Mouse (Mus musculus): ENCODE data around the gene Mt2. TPM values are rescaled to one million over a fixed set of nuclear protein-coding genes. Genes with fewer than 3 reads are reported as not detected.

The Mt2 gene
- total and polyA plus RNA-seq, 3 experiments = 4.3 to 212 (median 54.4) TPM

- peaks cover 44% of the 10 kb centered on the region for H3K27me3 ChIP-seq (replicated peaks)
- no peak overlapping the region for H3K4me2 ChIP-seq (ENCODE audit: insufficient read depth, low read depth, poor library complexity, severe bottlenecking)
- in situ Hi-C loops (cut with MboI; ENCODE audit: low pct_ligation_motif_present, low pct_unique_long_range_greater_than_20kb, low sequenced_read_pairs) (loop anchor here (25.0 kb wide), 1 partner anchor 498 kb away; no protein-coding TSS in a partner anchor), dilution Hi-C loops (cut with MboI; ENCODE audit: extremely low pct_ligation_motif_present, extremely low pct_unique_long_range_greater_than_20kb, low sequenced_read_pairs) (no loop called here)
- no peaks in the 10 kb centered on the region for H3K9me3 ChIP-seq (replicated peaks; ENCODE audit: low read length)
- DNase-seq (ENCODE audit: extremely low read depth) = no peak
- no peaks in the 10 kb centered on the region for H3K36me3 ChIP-seq (replicated peaks in 1 of 2; ENCODE audit: control insufficient read depth in 1 of 2, insufficient read depth in 1 of 2, low read length in 1 of 2)
- peak overlapping the region; percentile 80 for H3K27ac ChIP-seq (ENCODE audit: insufficient read depth, low read depth)
- H3K9ac ChIP-seq (ENCODE audit: insufficient read depth, low read depth) = no peak overlapping the region; the same call in 1 of the 2 replicates
- H3K79me2 ChIP-seq (replicated peaks; ENCODE audit: control insufficient read depth, extremely low read depth, insufficient read depth, poor library complexity, severe bottlenecking) = no peaks in the 10 kb centered on the region
- no peak for TF ChIP-seq TBP (conservative IDR thresholded peaks at IDR 0.05; ENCODE audit: low read depth, low read length)
- TF ChIP-seq ELF1 (IDR thresholded peaks at IDR 0.05; ENCODE audit: low read depth, low read length) = no peak
- no peak for TF ChIP-seq POLR2A (IDR thresholded peaks at IDR 0.05; ENCODE audit: low read depth, low read length)
- TF ChIP-seq ZC3H11A (IDR thresholded peaks at IDR 0.05; ENCODE audit: low read depth, low read length) = no peak
- TF ChIP-seq CTCF (conservative IDR thresholded peaks at IDR 0.05 in 1 of 2, IDR thresholded peaks at IDR 0.05 in 1 of 2; ENCODE audit: low read depth in 2 of 2, low read length in 2 of 2) = no peak
- peak; percentile 77 for TF ChIP-seq ZNF384 (IDR thresholded peaks at IDR 0.05; ENCODE audit: low read depth, low read length)
- TF ChIP-seq JUND (conservative IDR thresholded peaks at IDR 0.05; ENCODE audit: low read depth, low read length) = no peak
- no peak for TF ChIP-seq MAFK (IDR thresholded peaks at IDR 0.05; ENCODE audit: insufficient replicate concordance, low read length)
- no peak for TF ChIP-seq IRF4 (IDR thresholded peaks at IDR 0.05; ENCODE audit: low read depth, low read length)
- peaks cover 33 to 50% of the 10 kb centered on the region in 2 experiments for H3K4me1 ChIP-seq (ENCODE audit: control insufficient read depth in 1 of 2, insufficient read depth in 2 of 2)
- H3K4me3 ChIP-seq (replicated peaks in 1 of 3; ENCODE audit: low read depth in 2 of 3, low read length in 2 of 3, poor library complexity in 1 of 3) = no peak overlapping the region
Observed at GRCm38 (mm10) chr8:94185791-94186190, 13.3 kb downstream of the Mt2 start.

DNA sequence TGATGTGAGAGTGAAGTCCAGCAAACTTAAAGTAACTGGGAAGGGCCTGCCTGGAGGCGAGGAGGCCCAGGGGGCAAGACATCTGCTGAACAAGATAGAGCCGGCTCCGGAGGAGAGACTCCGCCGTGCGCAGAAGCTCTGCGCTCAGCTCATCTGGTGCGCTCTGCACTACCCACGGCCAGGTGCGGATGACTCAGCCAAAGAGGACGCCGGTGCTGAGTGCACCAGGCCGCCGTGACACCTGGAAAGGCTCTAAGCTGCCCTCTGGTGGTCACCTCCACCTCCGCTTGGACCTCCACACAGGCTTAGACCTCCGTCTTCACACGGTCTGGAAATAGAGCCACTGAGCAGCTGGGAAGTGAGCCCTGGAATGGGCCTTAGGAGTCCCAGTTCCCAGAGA, 14.1 kb downstream of the Mt2 start:
- in situ Hi-C loops (cut with MboI; ENCODE audit: low pct_ligation_motif_present, low pct_unique_long_range_greater_than_20kb, low sequenced_read_pairs) = loop anchor here (25.0 kb wide), 1 partner anchor 499 kb away; no protein-coding TSS in a partner anchor
- Histone ChIP-seq H3K27ac (ENCODE audit: insufficient read depth, low read depth) (peak overlapping the region; percentile 80), H3K4me1 (ENCODE audit: control insufficient read depth in 1 of 2, insufficient read depth in 2 of 2) (peaks cover 36 to 54% of the 10 kb centered on the region in 2 experiments), H3K9me3 (replicated peaks; ENCODE audit: low read length) (no peaks in the 10 kb centered on the region), H3K27me3 (replicated peaks) (peaks cover 44% of the 10 kb centered on the region), H3K36me3 (replicated peaks in 1 of 2; ENCODE audit: control insufficient read depth in 1 of 2, insufficient read depth in 1 of 2, low read length in 1 of 2) (no peaks in the 10 kb centered on the region), H3K4me3 (replicated peaks in 1 of 3; ENCODE audit: low read depth in 2 of 3, low read length in 2 of 3, poor library complexity in 1 of 3) (peak overlapping the region in 1 of 3 experiments; percentile 5), H3K9ac (ENCODE audit: insufficient read depth, low read depth) (peak overlapping the region; percentile 52), H3K4me2 (ENCODE audit: insufficient read depth, low read depth, poor library complexity, severe bottlenecking) (peak overlapping the region; percentile 50), H3K79me2 (replicated peaks; ENCODE audit: control insufficient read depth, extremely low read depth, insufficient read depth, poor library complexity, severe bottlenecking) (no peaks in the 10 kb centered on the region)
- peak; percentile 89 for DNase-seq (ENCODE audit: extremely low read depth)
- dilution Hi-C loops (cut with MboI; ENCODE audit: extremely low pct_ligation_motif_present, extremely low pct_unique_long_range_greater_than_20kb, low sequenced_read_pairs) = no loop called here
- TF ChIP-seq MXI1 (IDR thresholded peaks at IDR 0.05; ENCODE audit: low read depth, low read length) (peak; percentile 72; the same call in 1 of the 2 replicates), SMC3 (IDR thresholded peaks at IDR 0.05; ENCODE audit: low read depth, low read length) (peak; percentile 80), MAZ (IDR thresholded peaks at IDR 0.05; ENCODE audit: low read depth, low read length) (no peak; the same call in 1 of the 2 replicates), NELFE (IDR thresholded peaks at IDR 0.05; ENCODE audit: low read depth, low read length) (peak; percentile 72; the same call in 1 of the 2 replicates), USF2 (conservative IDR thresholded peaks at IDR 0.05; ENCODE audit: low read depth, low read length) (no peak), TCF12 (IDR thresholded peaks at IDR 0.05; ENCODE audit: low read depth, low read length) (peak; percentile 99), POLR2AphosphoS2 (IDR thresholded peaks at IDR 0.05; ENCODE audit: low read depth, low read length) (no peak), RCOR1 (conservative IDR thresholded peaks at IDR 0.05; ENCODE audit: low read depth, low read length) (no peak), KAT2A (IDR thresholded peaks at IDR 0.05; ENCODE audit: insufficient replicate concordance, low read length) (no peak), ETS1 (conservative IDR thresholded peaks at IDR 0.05; ENCODE audit: low read depth, low read length) (peak; percentile 70), CHD1 (IDR thresholded peaks at IDR 0.05; ENCODE audit: low read depth, low read length) (no peak), GABPA (IDR thresholded peaks at IDR 0.05; ENCODE audit: insufficient replicate concordance, low read depth, low read length) (peak; percentile 12; the same call in 1 of the 2 replicates), JUND (conservative IDR thresholded peaks at IDR 0.05; ENCODE audit: low read depth, low read length) (0 out of 2 replicates have a peak, but pooled peaks have one; percentile 54), ELF1 (IDR thresholded peaks at IDR 0.05; ENCODE audit: low read depth, low read length) (no peak), BHLHE40 (IDR thresholded peaks at IDR 0.05; ENCODE audit: low read depth, low read length) (peak; percentile 60), JUN (IDR thresholded peaks at IDR 0.05; ENCODE audit: insufficient read depth, low read depth, low read length) (peak; percentile 63), ZKSCAN1 (IDR thresholded peaks at IDR 0.05; ENCODE audit: borderline replicate concordance, low read depth, low read length) (no peak), MYC (IDR thresholded peaks at IDR 0.05; ENCODE audit: low read depth, low read length) (0 out of 2 replicates have a peak, but pooled peaks have one; percentile 42), SIN3A (IDR thresholded peaks at IDR 0.05; ENCODE audit: low read length) (peak; percentile 85), ZNF384 (IDR thresholded peaks at IDR 0.05; ENCODE audit: low read depth, low read length) (peak; percentile 28; the same call in 1 of the 2 replicates), MEF2A (IDR thresholded peaks at IDR 0.05; ENCODE audit: borderline replicate concordance, low read depth, low read length) (peak; percentile 64), CHD2 (IDR thresholded peaks at IDR 0.05; ENCODE audit: low read length) (no peak), MAFK (IDR thresholded peaks at IDR 0.05; ENCODE audit: insufficient replicate concordance, low read length) (peak; percentile 92), USF1 (IDR thresholded peaks at IDR 0.05; ENCODE audit: low read depth, low read length) (no peak), PAX5 (IDR thresholded peaks at IDR 0.05; ENCODE audit: low read length) (no peak), POLR2A (IDR thresholded peaks at IDR 0.05; ENCODE audit: low read depth, low read length) (peak; percentile 60; the same call in 1 of the 2 replicates), ZC3H11A (IDR thresholded peaks at IDR 0.05; ENCODE audit: low read depth, low read length) (0 out of 2 replicates have a peak, but pooled peaks have one; percentile 28), EP300 (IDR thresholded peaks at IDR 0.05; ENCODE audit: low read length) (peak; percentile 69)
